Mouse (Mus musculus): ENCODE results near the gene Kdm5b. TPM values are rescaled to one million over a fixed set of nuclear protein-coding genes. Genes with fewer than 3 reads are reported as not detected.

Kdm5b gene
- total RNA-seq, 1 experiment = 127 TPM

- in situ Hi-C loops (cut with MboI; ENCODE audit: low sequenced_read_pairs in 2 of 2, unreplicated experiment in 2 of 2) = no loop called here
- no peaks in the 10 kb centered on the region for H3K36me3 ChIP-seq (ENCODE audit: control insufficient read depth, insufficient read depth, low read length, poor library complexity, severe bottlenecking)
- H3K9me3 ChIP-seq (ENCODE audit: control insufficient read depth, insufficient read depth, low read depth, low read length) = no peaks in the 10 kb centered on the region
- DNase-seq (ENCODE audit: low read depth, low spot score) = no peak
- TF ChIP-seq HCFC1 (IDR thresholded peaks at IDR 0.05; ENCODE audit: borderline replicate concordance, insufficient read depth, low read length) (no peak), ZNF384 (IDR thresholded peaks at IDR 0.05; ENCODE audit: low read depth, low read length) (no peak), ZC3H11A (IDR thresholded peaks at IDR 0.05; ENCODE audit: borderline replicate concordance, low read depth, low read length) (no peak)
- no peak overlapping the region for H3K9ac ChIP-seq (ENCODE audit: insufficient read depth, low read depth, low read length, poor library complexity, severe bottlenecking)
- no peak overlapping the region for H3K27ac ChIP-seq (ENCODE audit: insufficient read depth, low read depth, low read length, poor library complexity, severe bottlenecking)
- H3K4me1 ChIP-seq (ENCODE audit: control insufficient read depth in 2 of 2, insufficient read depth in 2 of 2, low read length in 2 of 2, poor library complexity in 1 of 2) = no peaks in the 10 kb centered on the region
- no peak overlapping the region for H3K4me3 ChIP-seq (ENCODE audit: insufficient read depth in 1 of 2, low read depth in 1 of 2, low read length in 2 of 2, poor library complexity in 1 of 2, severe bottlenecking in 1 of 2)
Measured at GRCm38 (mm10) chr1:134679445-134679844, 119.5 kb downstream of the Kdm5b start.

- no peaks in the 10 kb centered on the region for H3K36me3 ChIP-seq (ENCODE audit: control insufficient read depth, insufficient read depth, low read length, poor library complexity, severe bottlenecking)
- in situ Hi-C loops (cut with MboI; ENCODE audit: low sequenced_read_pairs in 2 of 2, unreplicated experiment in 2 of 2) = no loop called here
- H3K27ac ChIP-seq (ENCODE audit: insufficient read depth, low read depth, low read length, poor library complexity, severe bottlenecking) = no peak overlapping the region
- DNase-seq (ENCODE audit: low read depth, low spot score) = no peak
- no peak for TF ChIP-seq CHD2 (IDR thresholded peaks at IDR 0.05; ENCODE audit: low read depth, low read length)
- no peak for TF ChIP-seq HCFC1 (IDR thresholded peaks at IDR 0.05; ENCODE audit: borderline replicate concordance, insufficient read depth, low read length)
- TF ChIP-seq MAFK (IDR thresholded peaks at IDR 0.05; ENCODE audit: insufficient read depth, low read depth, low read length) = no peak
- TF ChIP-seq ZNF384 (IDR thresholded peaks at IDR 0.05; ENCODE audit: low read depth, low read length) = no peak
- no peak for TF ChIP-seq ZC3H11A (IDR thresholded peaks at IDR 0.05; ENCODE audit: borderline replicate concordance, low read depth, low read length)
- no peaks in the 10 kb centered on the region for H3K9me3 ChIP-seq (ENCODE audit: control insufficient read depth, insufficient read depth, low read depth, low read length)
- H3K4me1 ChIP-seq (ENCODE audit: control insufficient read depth in 2 of 2, insufficient read depth in 2 of 2, low read length in 2 of 2, poor library complexity in 1 of 2) = no peaks in the 10 kb centered on the region
- H3K9ac ChIP-seq (ENCODE audit: insufficient read depth, low read depth, low read length, poor library complexity, severe bottlenecking) = no peak overlapping the region
- H3K4me3 ChIP-seq (ENCODE audit: insufficient read depth in 1 of 2, low read depth in 1 of 2, low read length in 2 of 2, poor library complexity in 1 of 2, severe bottlenecking in 1 of 2) = no peak overlapping the region
Measured at GRCm38 (mm10) chr1:134680617-134681016, 120.6 kb downstream of the Kdm5b start.

- no peaks in the 10 kb centered on the region for H3K4me1 ChIP-seq (ENCODE audit: control insufficient read depth in 2 of 2, insufficient read depth in 2 of 2, low read length in 2 of 2, poor library complexity in 1 of 2)
- no peaks in the 10 kb centered on the region for H3K9me3 ChIP-seq (ENCODE audit: control insufficient read depth, insufficient read depth, low read depth, low read length)
- TF ChIP-seq ZC3H11A (IDR thresholded peaks at IDR 0.05; ENCODE audit: borderline replicate concordance, low read depth, low read length) (no peak), MAFK (IDR thresholded peaks at IDR 0.05; ENCODE audit: insufficient read depth, low read depth, low read length) (no peak), CHD2 (IDR thresholded peaks at IDR 0.05; ENCODE audit: low read depth, low read length) (no peak), ZNF384 (IDR thresholded peaks at IDR 0.05; ENCODE audit: low read depth, low read length) (no peak), HCFC1 (IDR thresholded peaks at IDR 0.05; ENCODE audit: borderline replicate concordance, insufficient read depth, low read length) (no peak)
- no peak overlapping the region for H3K9ac ChIP-seq (ENCODE audit: insufficient read depth, low read depth, low read length, poor library complexity, severe bottlenecking)
- H3K27ac ChIP-seq (ENCODE audit: insufficient read depth, low read depth, low read length, poor library complexity, severe bottlenecking) = no peak overlapping the region
- in situ Hi-C loops (cut with MboI; ENCODE audit: low sequenced_read_pairs in 2 of 2, unreplicated experiment in 2 of 2) = no loop called here
- no peak for DNase-seq (ENCODE audit: low read depth, low spot score)
- H3K4me3 ChIP-seq (ENCODE audit: insufficient read depth in 1 of 2, low read depth in 1 of 2, low read length in 2 of 2, poor library complexity in 1 of 2, severe bottlenecking in 1 of 2) = no peak overlapping the region
- no peaks in the 10 kb centered on the region for H3K36me3 ChIP-seq (ENCODE audit: control insufficient read depth, insufficient read depth, low read length, poor library complexity, severe bottlenecking)
Measured at GRCm38 (mm10) chr1:134682460-134682859, 122.5 kb downstream of the Kdm5b start.

Other genes starting within 250 kb of the Kdm5b start
- 14.1 and 35.3 TPM in 2 replicates for gene Ppfia4, start 227.2 kb upstream of the Kdm5b start, total RNA-seq (2012; rRNA removed)
- gene Tmem183a, start 198.2 kb upstream of the Kdm5b start, total RNA-seq (2012; rRNA removed) = 100 and 120 TPM in 2 replicates
- 0.22 TPM in 1 of 2 replicates, not detected in the other for gene 4933406M09Rik, start 174.2 kb upstream of the Kdm5b start, total RNA-seq (2012; rRNA removed)
- gene Cyb5r1, start 154.6 kb upstream of the Kdm5b start, total RNA-seq (2012; rRNA removed) = 186 and 305 TPM in 2 replicates
- gene Adipor1, start 144.8 kb upstream of the Kdm5b start, total RNA-seq (2012; rRNA removed) = 80.6 and 88.0 TPM in 2 replicates
- gene Klhl12, start 104.6 kb upstream of the Kdm5b start, total RNA-seq (2012; rRNA removed) = 21.8 and 22.7 TPM in 2 replicates
- 23.3 and 24.9 TPM in 2 replicates for gene Rabif, start 65.5 kb upstream of the Kdm5b start, total RNA-seq (2012; rRNA removed)
- gene Mgat4e, start 10.5 kb upstream of the Kdm5b start, total RNA-seq (2012; rRNA removed) = 0.76 and 2.1 TPM in 2 replicates
- gene Syt2, start 86.5 kb downstream of the Kdm5b start, total RNA-seq (2012; rRNA removed) = 0.62 and 1.5 TPM in 2 replicates